Mouse (Mus musculus) embryonic facial prominence, embryonic 13.5 days (tissue): ENCODE measurements around the gene Tead2. TPM values are rescaled to one million over a fixed set of nuclear protein-coding genes. Genes with fewer than 3 reads are reported as not detected.

Source experiments
- ATAC-seq: fragments of 200-750 bp; cut with Nextera tagmentation; 2 replicates; pipeline ENCODE4 v1.8.0; 2017; ENCODE audit warnings: low read depth; ENCODE audit not compliant: insufficient number of reproducible peaks, insufficient read depth, low FRiP score, low TSS enrichment
- H3K27ac ChIP-seq: fragments of 300-500 bp; sonication (generic); 2 replicates; pipeline ENCODE4 v1.5.1; 2015; ENCODE audit warnings: moderate library complexity, mild to moderate bottlenecking, inconsistent platforms
- H3K27me3 ChIP-seq: fragments of 300-500 bp; sonication (generic); 2 replicates; pipeline ENCODE4 v1.6.1; 2015; ENCODE audit warnings: mild to moderate bottlenecking, inconsistent platforms
- H3K36me3 ChIP-seq: fragments of 300-500 bp; sonication (generic); 2 replicates; pipeline ENCODE4 v1.6.1; 2015; ENCODE audit warnings: mild to moderate bottlenecking, inconsistent platforms
- H3K4me1 ChIP-seq: fragments of 300-500 bp; sonication (generic); 2 replicates; pipeline ENCODE4 v1.6.1; 2015; ENCODE audit warnings: inconsistent platforms
- H3K4me2 ChIP-seq: fragments of 300-500 bp; sonication (generic); 2 replicates; pipeline ENCODE4 v1.6.1; 2015; ENCODE audit warnings: moderate library complexity, mild to moderate bottlenecking, inconsistent platforms
- H3K4me3 ChIP-seq: fragments of 300-500 bp; sonication (generic); 2 replicates; pipeline ENCODE4 v1.5.1; 2015; ENCODE audit warnings: mild to moderate bottlenecking, inconsistent platforms
- H3K9ac ChIP-seq: fragments of 300-500 bp; sonication (generic); 2 replicates; pipeline ENCODE4 v1.6.1; 2015; ENCODE audit warnings: mild to moderate bottlenecking, inconsistent platforms
- H3K9me3 ChIP-seq: fragments of 300-500 bp; sonication (generic); 2 replicates; pipeline ENCODE4 v1.6.1; 2016; ENCODE audit warnings: inconsistent platforms
- WGBS: fragments of 180-500 bp; shearing (Covaris S2); methylation state at CpG from one replicate; pipeline ENCODE4 v1.1.7; 2015; ENCODE audit warnings: mixed read lengths; 5-methylcytosine and 5-hydroxymethylcytosine counted together
- polyA plus RNA-seq: library from polyadenylated mRNA; unstranded; fragments of >200 nt; fragmentation: Nextera tagmentation; extraction: Ambion mirVana; gene quantifications from 2 replicates; pipeline ENCODE4 v1.2.1, GENCODE M21; 2015

Tead2 gene
- polyA plus RNA-seq, 1 experiment from 2014 or later: 221 TPM

- H3K27ac ChIP-seq: peak overlapping the region; percentile 53; the same call in 1 of the 2 replicates
- no peak overlapping the region for H3K4me3 ChIP-seq
- WGBS: 5% methylated on average over 8 of the region's 8 CpGs
- H3K9me3 ChIP-seq: no peaks in the 10 kb centered on the region
- peaks cover 9% of the 10 kb centered on the region; the same call in 1 of the 2 replicates for H3K4me1 ChIP-seq
- no peak overlapping the region for H3K4me2 ChIP-seq
- H3K27me3 ChIP-seq: peaks cover 38% of the 10 kb centered on the region
- no peaks in the 10 kb centered on the region for H3K36me3 ChIP-seq
- ATAC-seq: peak; percentile 20; the same call in 1 of the 2 replicates
- peak overlapping the region; percentile 57 for H3K9ac ChIP-seq
Measured at GRCm38 (mm10) chr7:45191803-45192363, 23.7 kb upstream of the Tead2 start.

- ATAC-seq: no peak
- Histone ChIP-seq H3K4me1 (peaks cover 9% of the 10 kb centered on the region; the same call in 1 of the 2 replicates), H3K9me3 (no peaks in the 10 kb centered on the region), H3K4me2 (no peak overlapping the region), H3K27me3 (peaks cover 40% of the 10 kb centered on the region), H3K36me3 (no peaks in the 10 kb centered on the region), H3K4me3 (no peak overlapping the region), H3K27ac (no peak overlapping the region), H3K9ac (no peak overlapping the region)
- WGBS: 78% methylated on average over 7 of the region's 7 CpGs
Measured at GRCm38 (mm10) chr7:45192585-45193310, 22.8 kb upstream of the Tead2 start.

GRCm38 (mm10) chr7:45193406-45193805, 22.1 kb upstream of the Tead2 start:
- Histone ChIP-seq H3K4me2 (no peak overlapping the region), H3K9ac (no peak overlapping the region), H3K27me3 (peaks cover 34% of the 10 kb centered on the region), H3K4me3 (no peak overlapping the region), H3K36me3 (no peaks in the 10 kb centered on the region), H3K27ac (no peak overlapping the region), H3K4me1 (peaks cover 9% of the 10 kb centered on the region; the same call in 1 of the 2 replicates), H3K9me3 (no peaks in the 10 kb centered on the region)
- 57% methylated on average over 5 of the region's 5 CpGs for WGBS
- ATAC-seq: no peak

GRCm38 (mm10) chr7:45193871-45194785, 21.4 kb upstream of the Tead2 start:
- Histone ChIP-seq H3K27ac (no peak overlapping the region), H3K9ac (no peak overlapping the region), H3K9me3 (no peaks in the 10 kb centered on the region), H3K27me3 (peaks cover 32% of the 10 kb centered on the region), H3K36me3 (no peaks in the 10 kb centered on the region), H3K4me2 (no peak overlapping the region), H3K4me1 (peaks cover 9% of the 10 kb centered on the region; the same call in 1 of the 2 replicates), H3K4me3 (no peak overlapping the region)
- ATAC-seq: no peak
- 69% methylated on average over 17 of the region's 17 CpGs for WGBS

GRCm38 (mm10) chr7:45195341-45196175, 20.0 kb upstream of the Tead2 start:
- ATAC-seq: no peak
- H3K36me3 ChIP-seq: no peaks in the 10 kb centered on the region
- H3K27ac ChIP-seq: no peak overlapping the region
- peaks cover 26% of the 10 kb centered on the region for H3K27me3 ChIP-seq
- H3K9ac ChIP-seq: no peak overlapping the region
- H3K9me3 ChIP-seq: no peaks in the 10 kb centered on the region
- H3K4me2 ChIP-seq: no peak overlapping the region
- no peak overlapping the region for H3K4me3 ChIP-seq
- peaks cover 9% of the 10 kb centered on the region; the same call in 1 of the 2 replicates for H3K4me1 ChIP-seq
- WGBS: 62% methylated on average over 13 of the region's 13 CpGs

- Histone ChIP-seq H3K27ac (no peak overlapping the region), H3K4me3 (no peak overlapping the region), H3K27me3 (peaks cover 22% of the 10 kb centered on the region), H3K9ac (no peak overlapping the region), H3K9me3 (no peaks in the 10 kb centered on the region), H3K4me1 (peaks cover 9% of the 10 kb centered on the region; the same call in 1 of the 2 replicates), H3K4me2 (no peak overlapping the region), H3K36me3 (no peaks in the 10 kb centered on the region)
- WGBS: 86% methylated on average over 4 of the region's 4 CpGs
- ATAC-seq: no peak
Measured at GRCm38 (mm10) chr7:45196176-45196535, 19.4 kb upstream of the Tead2 start.

- Histone ChIP-seq H3K9me3 (no peaks in the 10 kb centered on the region), H3K9ac (no peak overlapping the region), H3K27ac (no peak overlapping the region), H3K36me3 (no peaks in the 10 kb centered on the region), H3K4me2 (no peak overlapping the region), H3K27me3 (peaks cover 14% of the 10 kb centered on the region), H3K4me3 (no peak overlapping the region), H3K4me1 (peaks cover 2% of the 10 kb centered on the region; the same call in 1 of the 2 replicates)
- ATAC-seq: no peak
- 59% methylated on average over 5 of the region's 5 CpGs for WGBS
Measured at GRCm38 (mm10) chr7:45196994-45197393, 18.6 kb upstream of the Tead2 start.

- peaks cover 14% of the 10 kb centered on the region for H3K27me3 ChIP-seq
- no peak overlapping the region for H3K27ac ChIP-seq
- no peak overlapping the region for H3K9ac ChIP-seq
- no peak overlapping the region for H3K4me2 ChIP-seq
- H3K4me3 ChIP-seq: no peak overlapping the region
- no peaks in the 10 kb centered on the region for H3K9me3 ChIP-seq
- H3K4me1 ChIP-seq: no peaks in the 10 kb centered on the region
- no peak for ATAC-seq
- 12% methylated on average over 5 of the region's 5 CpGs for WGBS
- H3K36me3 ChIP-seq: no peaks in the 10 kb centered on the region
Measured at GRCm38 (mm10) chr7:45198435-45198834, 17.1 kb upstream of the Tead2 start.

GRCm38 (mm10) chr7:45198961-45199360, 16.6 kb upstream of the Tead2 start:
- WGBS: 81% methylated on average over 11 of the region's 11 CpGs
- ATAC-seq: no peak

GRCm38 (mm10) chr7:45202654-45203053, 12.9 kb upstream of the Tead2 start:
- no peak for ATAC-seq
- H3K4me2 ChIP-seq: no peak overlapping the region
- H3K9ac ChIP-seq: no peak overlapping the region
- H3K36me3 ChIP-seq: no peaks in the 10 kb centered on the region
- H3K4me1 ChIP-seq: no peaks in the 10 kb centered on the region
- no peak overlapping the region for H3K4me3 ChIP-seq
- H3K27me3 ChIP-seq: peaks cover 11% of the 10 kb centered on the region
- no peaks in the 10 kb centered on the region for H3K9me3 ChIP-seq
- WGBS: 59% methylated on average over 10 of the region's 10 CpGs
- no peak overlapping the region for H3K27ac ChIP-seq

More at GRCm38 (mm10) chr7:45198961-45199360, 16.6 kb upstream of the Tead2 start:
- H3K27ac ChIP-seq: no peak overlapping the region
- no peak overlapping the region for H3K4me3 ChIP-seq
- no peaks in the 10 kb centered on the region for H3K9me3 ChIP-seq
- H3K27me3 ChIP-seq: peaks cover 14% of the 10 kb centered on the region
- H3K9ac ChIP-seq: no peak overlapping the region
- H3K4me1 ChIP-seq: no peaks in the 10 kb centered on the region
- H3K4me2 ChIP-seq: no peak overlapping the region
- H3K36me3 ChIP-seq: no peaks in the 10 kb centered on the region
